Mouse (Mus musculus): Measurements from ENCODE around the gene Rassf7.
"Not testable (repeated sequence)": the region's sequence is repeated elsewhere in the genome, so short reads cannot be mapped to it uniquely, and the experiment has no call there.

The Rassf7 gene

GRCm38 (mm10) chr7:141222696-141223215 lies 7.1 kb downstream of the Rassf7 start:
- no peak for DNase-seq (ENCODE audit: low read depth, low spot score)

DNA sequence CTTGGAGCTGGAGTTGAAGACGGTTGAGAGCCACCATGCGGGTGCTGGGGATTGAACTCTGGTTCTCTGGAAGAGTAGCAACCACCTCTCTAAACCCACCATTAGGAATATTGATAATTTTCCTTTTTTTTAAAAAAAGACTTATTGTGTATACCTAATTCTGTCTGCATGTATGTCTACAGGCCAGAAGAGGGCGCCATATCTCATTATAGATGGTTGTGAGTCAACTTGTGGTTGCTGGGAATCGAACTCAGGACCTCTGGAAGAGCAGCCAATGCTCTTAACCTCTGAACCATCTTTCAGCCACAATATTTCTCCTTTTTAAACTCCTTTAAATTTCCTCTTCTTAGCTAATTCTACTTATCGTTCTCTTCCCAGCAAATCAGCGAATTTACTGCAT lies 10.9 kb downstream of the Rassf7 start:
- no peak for DNase-seq (ENCODE audit: low read depth, low spot score)

DNA sequence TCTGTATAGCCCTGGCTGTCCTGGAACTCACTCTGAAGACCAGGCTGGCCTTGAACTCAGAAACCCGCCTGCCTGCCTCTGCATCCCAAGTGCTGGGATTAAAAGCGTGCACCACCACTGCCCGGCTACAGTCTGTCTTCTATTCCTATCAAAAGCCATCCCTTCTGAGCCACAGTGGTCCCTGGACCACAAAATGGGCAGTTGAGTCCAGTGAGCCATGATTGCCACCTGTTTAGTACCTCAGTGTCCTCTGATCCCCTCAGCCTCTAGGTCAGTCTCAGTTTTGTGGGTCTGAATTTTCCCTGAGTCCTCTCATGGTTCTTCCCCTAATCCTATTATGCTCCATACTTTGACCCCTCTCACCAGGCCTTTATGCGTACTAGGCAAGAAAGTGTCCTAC lies 12.1 kb downstream of the Rassf7 start:
- DNase-seq (ENCODE audit: low read depth, low spot score) = no peak

DNA sequence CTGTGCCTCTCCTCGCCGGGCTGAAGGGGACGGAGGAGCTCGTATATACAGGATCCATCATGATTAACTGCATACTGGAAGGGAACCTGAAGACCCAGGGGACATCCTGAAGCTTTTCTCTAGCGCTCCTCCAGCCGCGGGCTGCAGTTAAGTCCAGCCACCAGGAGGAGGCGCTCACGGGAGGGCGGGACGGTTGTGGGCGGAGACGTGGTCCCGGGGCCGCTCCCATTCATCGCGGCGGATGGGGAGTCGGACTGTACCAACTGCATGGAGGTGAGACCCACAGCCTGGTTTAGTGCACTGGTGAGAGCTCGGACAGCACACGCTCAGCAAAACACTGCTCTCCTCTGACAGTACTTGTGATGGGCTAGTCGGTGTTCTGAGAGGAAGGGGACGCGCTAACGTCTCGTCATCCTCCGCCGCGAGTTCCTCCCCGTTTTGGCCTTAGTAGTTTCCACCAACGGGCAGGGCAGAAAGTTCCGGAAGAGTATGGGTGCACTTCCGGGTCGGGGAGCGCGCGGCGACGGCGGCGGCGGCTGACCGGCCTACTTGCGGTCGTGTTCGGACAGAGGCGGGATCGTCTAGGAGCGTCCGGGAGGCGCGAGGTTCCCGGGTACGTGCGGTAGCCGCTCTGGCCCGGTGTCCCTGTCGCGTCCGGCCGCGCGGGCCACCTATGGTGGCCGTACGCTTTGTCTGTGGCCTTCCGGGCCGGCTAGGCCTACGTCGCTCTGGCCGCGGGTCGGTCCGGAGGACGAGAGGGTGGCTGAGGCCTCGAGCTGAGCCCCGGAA lies 12.8 kb downstream of the Rassf7 start, which contains the start of gene Phrf1:
Gene Phrf1, plus strand, starts transcription at position 506 of the 789 bp plus-strand sequence.
- peak; percentile 83 for DNase-seq (ENCODE audit: low read depth, low spot score)

- no peak for DNase-seq (ENCODE audit: low read depth, low spot score)
Measured at GRCm38 (mm10) chr7:141229702-141230101, 14.0 kb downstream of the Rassf7 start.

GRCm38 (mm10) chr7:141230570-141230969 lies 14.9 kb downstream of the Rassf7 start:
- DNase-seq (ENCODE audit: low read depth, low spot score) = no peak

DNA sequence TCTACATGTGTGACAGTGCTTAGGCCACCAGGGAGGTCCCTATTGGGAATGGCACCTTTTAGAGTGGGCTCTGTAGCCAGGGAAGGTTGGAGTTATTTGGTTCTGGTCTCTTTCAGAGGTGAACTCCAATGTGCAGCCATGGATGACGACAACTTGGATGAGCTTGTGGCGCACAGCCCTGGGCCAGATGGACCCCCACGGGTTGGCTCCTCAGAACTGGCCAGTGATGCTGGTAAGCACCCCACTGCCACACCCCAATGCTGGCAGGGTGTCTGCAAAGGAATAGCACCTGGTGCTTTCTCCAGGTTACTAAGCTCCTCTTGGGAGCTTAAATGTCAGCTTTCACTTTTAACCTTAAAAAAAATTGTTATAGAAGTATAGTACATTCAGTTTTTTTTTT lies 15.5 kb downstream of the Rassf7 start:
- no peak for DNase-seq (ENCODE audit: low read depth, low spot score)

DNA sequence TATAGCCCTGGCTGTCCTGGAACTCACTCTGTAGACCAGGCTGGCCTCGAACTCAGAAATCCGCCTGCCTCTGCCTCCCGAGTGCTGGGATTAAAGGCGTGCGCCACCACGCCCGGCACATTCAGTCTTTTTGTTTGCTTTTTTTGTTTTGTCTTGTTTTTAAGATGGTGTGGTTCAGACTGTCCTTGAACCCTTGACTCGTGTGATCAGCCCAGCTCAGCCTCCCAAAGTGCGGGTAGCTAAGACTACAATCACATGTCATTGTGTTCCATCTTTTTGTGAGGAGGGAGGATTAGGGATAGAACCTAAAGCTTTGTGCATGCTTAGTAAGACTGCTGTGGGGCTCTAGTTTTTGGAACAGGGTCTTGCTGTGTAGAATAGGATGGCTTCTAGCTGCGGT lies 15.9 kb downstream of the Rassf7 start:
- no peak for DNase-seq (ENCODE audit: low read depth, low spot score)

DNA sequence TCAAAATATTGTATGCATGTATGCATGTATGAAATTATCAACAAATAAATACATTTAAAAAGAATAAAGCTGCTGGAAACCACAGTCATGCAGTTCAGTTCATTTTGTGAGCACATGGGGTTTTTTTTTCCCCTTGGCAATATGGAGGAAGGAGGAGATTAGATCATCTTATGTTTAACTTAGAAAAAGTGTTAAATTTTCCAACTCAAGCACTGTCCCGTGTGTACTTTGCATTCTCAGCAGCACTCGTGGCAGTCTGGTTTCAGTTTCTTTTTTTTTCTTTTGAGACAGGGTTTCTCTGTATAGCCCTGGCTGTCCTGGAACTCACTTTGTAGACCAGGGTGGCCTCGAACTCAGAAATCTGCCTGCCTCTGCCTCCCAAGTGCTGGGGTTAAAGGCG lies 34.8 kb downstream of the Rassf7 start:
- DNase-seq (ENCODE audit: low read depth, low spot score) = not testable (repeated sequence)

- DNase-seq (ENCODE audit: low read depth, low spot score) = no peak
Measured at GRCm38 (mm10) chr7:141256159-141256558, 40.5 kb downstream of the Rassf7 start.

- no peak for DNase-seq (ENCODE audit: low read depth, low spot score)
Measured at GRCm38 (mm10) chr7:141261480-141261879, 45.8 kb downstream of the Rassf7 start.

GRCm38 (mm10) chr7:141263640-141264039 lies 48.0 kb downstream of the Rassf7 start:
- DNase-seq (ENCODE audit: low read depth, low spot score) = no peak

DNA sequence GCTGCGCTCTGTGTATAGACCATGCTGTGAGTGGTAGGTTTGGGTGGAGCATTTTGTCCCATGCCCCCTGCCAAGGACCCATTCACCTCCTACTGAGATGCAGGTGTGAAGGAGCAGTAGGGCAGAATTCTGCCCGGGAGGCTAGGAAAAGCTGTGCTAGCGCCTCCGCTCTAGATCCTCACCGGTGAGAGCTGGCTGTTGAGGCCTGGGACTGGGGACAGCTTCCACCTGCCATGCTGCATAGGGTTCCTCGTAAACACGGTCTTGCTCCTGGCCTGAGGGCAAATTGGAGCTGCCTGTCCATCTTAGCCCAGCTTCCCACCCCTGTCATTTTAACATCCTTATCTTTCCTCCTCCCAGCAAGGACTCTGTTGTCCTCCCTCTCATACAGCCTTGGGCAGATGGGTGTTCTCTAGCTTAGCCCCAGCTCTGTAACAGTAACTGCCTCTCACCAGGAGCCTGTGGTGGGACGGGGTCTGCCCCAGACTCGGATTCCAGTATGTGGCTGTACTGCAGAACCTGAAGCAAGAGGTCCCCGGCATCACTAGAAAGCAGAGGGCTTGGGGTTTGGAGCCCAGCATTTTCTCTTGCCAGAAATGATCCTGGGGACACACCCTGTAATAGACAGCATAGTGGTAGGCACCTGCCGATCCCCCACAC lies 48.5 kb downstream of the Rassf7 start:
- DNase-seq (ENCODE audit: low read depth, low spot score) = no peak

GRCm38 (mm10) chr7:141264761-141265410 lies 49.2 kb downstream of the Rassf7 start:
- no peak for DNase-seq (ENCODE audit: low read depth, low spot score)

- DNase-seq (ENCODE audit: low read depth, low spot score) = no peak
Measured at GRCm38 (mm10) chr7:141265411-141265738, 49.7 kb downstream of the Rassf7 start.

GRCm38 (mm10) chr7:141265739-141266561 lies 50.3 kb downstream of the Rassf7 start, which contains the start of gene Irf7:
Irf7 (minus strand) TSS chr7:141266481.
- peak; percentile 64 for DNase-seq (ENCODE audit: low read depth, low spot score)

Measured in skeletal muscle tissue, adult 2 months (tissue).